Mouse (Mus musculus) ES-E14 (cell line): ENCODE data around the gene Pdcd6ip.

ENCODE experiments used
- CHD2 ChIP-seq: IDR thresholded peaks from 2 replicates; pipeline ENCODE4 v1.6.1; 2014; ENCODE audit warnings: mild to moderate bottlenecking, low read depth, low read length, inconsistent platforms
- HCFC1 ChIP-seq: IDR thresholded peaks from 2 replicates; pipeline ENCODE4 v1.6.1; 2012; ENCODE audit warnings: low read length, inconsistent platforms, borderline replicate concordance; ENCODE audit not compliant: insufficient read depth
- ZC3H11A ChIP-seq: IDR thresholded peaks from 2 replicates; pipeline ENCODE4 v1.6.1; 2012; ENCODE audit warnings: low read depth, mild to moderate bottlenecking, inconsistent platforms, low read length, borderline replicate concordance

GRCm38 (mm10) chr9:113624086-113624485, 84.0 kb downstream of the Pdcd6ip start:
- TF ChIP-seq CHD2 (no peak), HCFC1 (no peak), ZC3H11A (no peak)
